Mouse (Mus musculus): ENCODE measurements around the gene Gm47995. TPM values are rescaled to one million over a fixed set of nuclear protein-coding genes. Genes with fewer than 3 reads are reported as not detected.

The Gm47995 gene
- polyA plus RNA-seq, 1 experiment: not detected

DNA sequence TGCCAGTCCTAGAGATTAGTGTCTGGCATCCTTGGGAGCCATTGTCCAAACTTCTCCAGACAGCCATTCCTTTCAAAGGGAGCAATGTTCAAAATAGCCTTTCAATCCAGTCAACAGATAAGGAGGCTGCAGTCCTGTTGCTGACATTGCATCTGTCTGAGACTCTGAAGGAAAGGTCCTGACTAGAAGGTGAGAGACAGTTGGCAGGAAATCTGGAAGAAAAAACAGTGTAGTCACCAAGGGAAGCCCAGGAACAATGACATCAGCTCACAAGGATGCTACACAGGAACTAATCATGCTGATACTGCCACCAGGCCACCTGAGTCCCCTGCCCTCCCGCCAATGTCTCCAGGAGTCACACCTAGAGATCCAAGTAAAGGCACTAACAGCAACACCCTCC, 25.1 kb downstream of the Gm47995 start:
- H3K4me3 ChIP-seq (ENCODE audit: insufficient read depth, low read depth, low read length): no peak overlapping the region
- H3K27me3 ChIP-seq (replicated peaks; ENCODE audit: control insufficient read depth, insufficient read depth, low read length): no peaks in the 10 kb centered on the region
- TF ChIP-seq CTCF (conservative IDR thresholded peaks at IDR 0.05; ENCODE audit: insufficient read depth, insufficient read length, low read depth, low read length): no peak
- no peak for TF ChIP-seq POLR2A (IDR thresholded peaks at IDR 0.05; ENCODE audit: low read depth, low read length)
- H3K36me3 ChIP-seq (ENCODE audit: control insufficient read depth, insufficient read depth, low read length): no peaks in the 10 kb centered on the region
- DNase-seq: no peak
- peaks cover 6% of the 10 kb centered on the region; the same call in 1 of the 2 replicates for H3K4me1 ChIP-seq (ENCODE audit: control insufficient read depth, insufficient read depth, low read length)
- WGBS: 70% methylated on average over 1 of the region's 1 CpGs
- no peak overlapping the region for H3K27ac ChIP-seq (ENCODE audit: insufficient read depth, low read depth, low read length)

DNA sequence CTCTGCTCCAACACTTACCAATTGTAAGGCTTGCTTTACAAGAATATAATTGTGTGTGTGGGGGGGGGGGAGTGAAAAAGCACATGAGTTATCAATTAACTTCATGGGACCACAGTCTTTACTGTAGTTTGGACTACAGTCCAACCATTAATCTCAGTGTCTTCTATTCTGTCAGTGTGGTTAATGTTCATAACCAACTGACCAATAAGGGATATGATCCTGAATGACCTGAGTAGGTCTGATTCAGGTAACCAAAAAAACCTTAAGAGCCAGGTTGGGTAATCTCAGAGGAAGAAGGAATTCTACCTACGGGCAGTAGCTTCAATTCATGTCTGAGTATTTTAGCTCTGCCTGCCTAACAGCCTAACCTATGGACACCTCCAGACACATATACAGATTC, 26.3 kb downstream of the Gm47995 start:
- peak overlapping the region; percentile 90 for H3K27ac ChIP-seq (ENCODE audit: insufficient read depth, low read depth, low read length)
- TF ChIP-seq POLR2A (IDR thresholded peaks at IDR 0.05; ENCODE audit: low read depth, low read length) (no peak), CTCF (conservative IDR thresholded peaks at IDR 0.05; ENCODE audit: insufficient read depth, insufficient read length, low read depth, low read length) (no peak)
- no peak overlapping the region for H3K4me3 ChIP-seq (ENCODE audit: insufficient read depth, low read depth, low read length)
- 51% methylated on average over 1 of the region's 1 CpGs for WGBS
- no peaks in the 10 kb centered on the region for H3K36me3 ChIP-seq (ENCODE audit: control insufficient read depth, insufficient read depth, low read length)
- DNase-seq: peak; percentile 71
- peaks cover 6% of the 10 kb centered on the region; the same call in 1 of the 2 replicates for H3K4me1 ChIP-seq (ENCODE audit: control insufficient read depth, insufficient read depth, low read length)
- H3K27me3 ChIP-seq (replicated peaks; ENCODE audit: control insufficient read depth, insufficient read depth, low read length): no peaks in the 10 kb centered on the region

DNA sequence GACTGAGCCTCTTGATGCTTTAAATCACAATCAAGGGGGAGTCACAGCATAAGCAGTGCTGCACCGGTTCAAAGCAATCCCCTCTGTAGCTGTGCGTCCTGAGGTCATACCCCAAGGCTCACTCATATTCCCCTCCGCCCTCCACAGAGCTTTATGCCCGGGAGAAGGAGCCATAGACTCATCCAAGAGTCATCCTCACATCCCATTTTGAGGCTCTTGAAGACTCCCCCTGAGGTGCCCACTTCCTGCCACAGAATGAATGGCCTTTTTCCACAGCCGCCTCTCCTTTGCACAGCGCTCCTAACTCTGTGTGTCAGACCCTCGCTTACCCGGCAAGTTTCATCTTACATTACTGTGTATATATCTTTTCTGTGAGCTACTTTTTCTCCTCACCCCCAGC, 29.3 kb downstream of the Gm47995 start:
- no peak for DNase-seq
- no peaks in the 10 kb centered on the region for H3K36me3 ChIP-seq (ENCODE audit: control insufficient read depth, insufficient read depth, low read length)
- H3K4me3 ChIP-seq (ENCODE audit: insufficient read depth, low read depth, low read length): no peak overlapping the region
- TF ChIP-seq CTCF (conservative IDR thresholded peaks at IDR 0.05; ENCODE audit: insufficient read depth, insufficient read length, low read depth, low read length): no peak
- no peak for TF ChIP-seq POLR2A (IDR thresholded peaks at IDR 0.05; ENCODE audit: low read depth, low read length)
- no peak overlapping the region for H3K27ac ChIP-seq (ENCODE audit: insufficient read depth, low read depth, low read length)
- H3K27me3 ChIP-seq (replicated peaks; ENCODE audit: control insufficient read depth, insufficient read depth, low read length): no peaks in the 10 kb centered on the region
- H3K4me1 ChIP-seq (ENCODE audit: control insufficient read depth, insufficient read depth, low read length): peaks cover 11% of the 10 kb centered on the region; the same call in 1 of the 2 replicates
- WGBS: 73% methylated on average over 8 of the region's 8 CpGs

DNA sequence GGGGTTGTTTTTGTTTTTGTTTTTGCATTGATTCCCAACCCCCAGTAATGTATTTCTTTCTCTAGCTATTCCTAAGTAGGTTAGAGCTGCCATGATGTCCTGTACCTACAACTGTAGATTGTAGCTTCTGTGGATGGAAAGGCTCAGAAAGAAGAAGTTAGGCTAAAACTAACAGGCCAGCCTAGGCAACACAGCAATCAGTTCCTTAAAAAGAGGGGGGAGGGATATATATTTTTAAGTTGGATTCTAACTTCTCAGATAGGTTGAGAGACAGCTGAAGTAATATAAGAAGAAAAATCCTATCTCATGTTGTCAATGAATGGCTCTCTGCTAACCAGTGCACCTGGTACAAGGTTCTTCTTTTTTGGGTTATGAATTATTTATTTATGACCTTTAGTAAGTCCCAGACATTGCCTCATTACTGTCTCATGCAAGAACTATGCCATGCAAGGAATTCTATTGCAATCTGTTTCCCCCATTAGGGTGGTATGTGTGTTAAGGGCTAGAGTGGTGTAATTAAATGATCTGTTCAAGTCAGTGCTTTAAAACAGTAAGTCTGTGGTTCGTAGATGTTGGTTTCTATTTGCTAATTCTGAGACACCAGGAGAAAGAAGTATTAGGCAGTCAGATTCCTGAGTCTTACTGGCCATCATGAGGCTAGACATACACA, 30.2 kb downstream of the Gm47995 start:
- WGBS: 60% methylated on average over 1 of the region's 1 CpGs

DNA sequence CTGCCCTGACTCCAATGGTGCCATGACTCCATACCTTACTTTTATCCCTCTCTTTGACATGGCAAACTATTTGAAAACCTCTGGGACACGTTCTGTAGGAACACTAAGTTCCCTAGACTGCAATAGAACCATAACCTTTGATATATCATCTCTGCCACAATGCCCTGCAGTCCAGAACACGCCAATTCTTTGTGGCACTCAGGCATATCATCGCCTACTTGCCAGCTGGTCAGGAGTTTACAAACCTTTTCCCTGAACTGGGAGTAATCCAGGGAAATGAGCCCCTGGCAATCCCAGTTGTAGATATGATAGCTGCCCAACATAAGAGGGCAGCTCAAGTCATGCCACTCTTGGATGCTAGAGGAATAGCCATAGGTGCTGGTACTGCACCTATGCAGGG, 34.1 kb downstream of the Gm47995 start:
- Histone ChIP-seq H3K36me3 (ENCODE audit: control insufficient read depth, insufficient read depth, low read length) (no peaks in the 10 kb centered on the region), H3K4me3 (ENCODE audit: insufficient read depth, low read depth, low read length) (no peak overlapping the region), H3K4me1 (ENCODE audit: control insufficient read depth, insufficient read depth, low read length) (peaks cover 13% of the 10 kb centered on the region; the same call in 1 of the 2 replicates), H3K27me3 (replicated peaks; ENCODE audit: control insufficient read depth, insufficient read depth, low read length) (no peaks in the 10 kb centered on the region), H3K27ac (ENCODE audit: insufficient read depth, low read depth, low read length) (0 out of 2 replicates have a peak overlapping the region, but pooled peaks have one; percentile 48)
- peak; percentile 73 for DNase-seq
- TF ChIP-seq CTCF (conservative IDR thresholded peaks at IDR 0.05; ENCODE audit: insufficient read depth, insufficient read length, low read depth, low read length): no peak
- TF ChIP-seq POLR2A (IDR thresholded peaks at IDR 0.05; ENCODE audit: low read depth, low read length): no peak
- WGBS: 43% methylated on average over 3 of the region's 3 CpGs

More for the DNA sequence above, 30.2 kb downstream of the Gm47995 start:
- no peaks in the 10 kb centered on the region for H3K27me3 ChIP-seq (replicated peaks; ENCODE audit: control insufficient read depth, insufficient read depth, low read length)
- TF ChIP-seq CTCF (conservative IDR thresholded peaks at IDR 0.05; ENCODE audit: insufficient read depth, insufficient read length, low read depth, low read length) (no peak), POLR2A (IDR thresholded peaks at IDR 0.05; ENCODE audit: low read depth, low read length) (no peak)
- peaks cover 13% of the 10 kb centered on the region; the same call in 1 of the 2 replicates for H3K4me1 ChIP-seq (ENCODE audit: control insufficient read depth, insufficient read depth, low read length)
- H3K36me3 ChIP-seq (ENCODE audit: control insufficient read depth, insufficient read depth, low read length): no peaks in the 10 kb centered on the region
- H3K4me3 ChIP-seq (ENCODE audit: insufficient read depth, low read depth, low read length): no peak overlapping the region
- DNase-seq: no peak
- no peak overlapping the region for H3K27ac ChIP-seq (ENCODE audit: insufficient read depth, low read depth, low read length)

DNA sequence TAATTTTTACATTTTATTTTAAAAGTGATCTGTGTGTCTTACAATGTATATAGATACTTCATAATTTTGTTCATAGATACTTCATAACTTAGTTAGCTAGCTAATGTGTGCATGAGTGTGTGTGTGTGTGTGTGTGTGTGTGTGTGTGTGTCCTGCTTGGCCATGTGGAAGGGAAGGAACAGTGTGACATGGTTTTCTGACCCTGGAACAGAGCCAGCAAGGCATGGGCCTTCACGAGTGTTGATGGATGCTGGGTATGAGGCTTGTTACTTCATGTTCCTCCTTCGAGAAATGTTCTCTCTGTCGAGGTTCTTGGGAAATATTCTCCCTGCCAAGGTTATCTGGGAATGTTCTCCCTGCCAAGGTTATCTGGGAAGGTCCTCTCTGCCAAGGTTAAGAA, 35.5 kb downstream of the Gm47995 start:
- H3K4me1 ChIP-seq (ENCODE audit: control insufficient read depth, insufficient read depth, low read length): peaks cover 13% of the 10 kb centered on the region; the same call in 1 of the 2 replicates
- no peak for DNase-seq
- no peak overlapping the region for H3K27ac ChIP-seq (ENCODE audit: insufficient read depth, low read depth, low read length)
- TF ChIP-seq POLR2A (IDR thresholded peaks at IDR 0.05; ENCODE audit: low read depth, low read length): no peak
- TF ChIP-seq CTCF (conservative IDR thresholded peaks at IDR 0.05; ENCODE audit: insufficient read depth, insufficient read length, low read depth, low read length): no peak
- WGBS: 46% methylated on average over 3 of the region's 3 CpGs
- H3K27me3 ChIP-seq (replicated peaks; ENCODE audit: control insufficient read depth, insufficient read depth, low read length): no peaks in the 10 kb centered on the region
- no peak overlapping the region for H3K4me3 ChIP-seq (ENCODE audit: insufficient read depth, low read depth, low read length)
- H3K36me3 ChIP-seq (ENCODE audit: control insufficient read depth, insufficient read depth, low read length): no peaks in the 10 kb centered on the region

DNA sequence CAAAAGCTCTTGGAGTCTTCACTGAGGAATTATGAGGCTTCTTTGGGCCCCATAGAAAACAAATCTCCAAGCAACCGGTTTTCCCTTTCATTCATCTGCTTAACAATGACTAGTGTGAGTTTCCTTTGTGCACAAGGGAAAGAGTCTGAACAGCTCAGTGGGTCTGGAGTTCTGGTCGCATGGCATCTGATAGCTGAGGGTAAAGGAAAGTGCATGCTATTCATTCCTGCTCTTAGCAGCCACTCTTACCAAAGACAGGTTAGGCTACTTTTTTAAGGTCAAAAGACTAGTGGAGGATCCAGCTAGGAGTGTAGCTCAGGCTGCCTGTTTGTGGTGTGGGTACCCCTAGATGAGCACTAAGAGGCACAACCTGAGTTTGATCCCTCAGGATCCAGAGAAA, 37.3 kb downstream of the Gm47995 start:
- WGBS: 64% methylated on average over 2 of the region's 2 CpGs
- Histone ChIP-seq H3K27me3 (replicated peaks; ENCODE audit: control insufficient read depth, insufficient read depth, low read length) (no peaks in the 10 kb centered on the region), H3K36me3 (ENCODE audit: control insufficient read depth, insufficient read depth, low read length) (no peaks in the 10 kb centered on the region), H3K27ac (ENCODE audit: insufficient read depth, low read depth, low read length) (no peak overlapping the region), H3K4me1 (ENCODE audit: control insufficient read depth, insufficient read depth, low read length) (peaks cover 13% of the 10 kb centered on the region; the same call in 1 of the 2 replicates), H3K4me3 (ENCODE audit: insufficient read depth, low read depth, low read length) (no peak overlapping the region)
- DNase-seq: no peak
- no peak for TF ChIP-seq POLR2A (IDR thresholded peaks at IDR 0.05; ENCODE audit: low read depth, low read length)
- TF ChIP-seq CTCF (conservative IDR thresholded peaks at IDR 0.05; ENCODE audit: insufficient read depth, insufficient read length, low read depth, low read length): no peak
